Mouse (Mus musculus) heart, adult 18-20 months (tissue): ENCODE results near the gene B3galt4. TPM values are rescaled to one million over a fixed set of nuclear protein-coding genes. Genes with fewer than 3 reads are reported as not detected.
A peak's percentile ranks its signal among the peaks of the same experiment; 100 is the strongest.
"Not testable (repeated sequence)": the region's sequence is repeated elsewhere in the genome, so short reads cannot be mapped to it uniquely, and the experiment has no call there.

ENCODE experiments used
- DNase-seq, 2 experiments: peaks; one replicate each; pipeline ENCODE4 v3.0.0; 2021 to 2022; ENCODE audit warnings: mixed read lengths in 1 of 2
- total RNA-seq, 2 experiments: library from RNA; stranded (reverse); gene quantifications; 2 replicates each; pipeline ENCODE4 v1.2.3; 2021

The B3galt4 gene
- total RNA-seq, 2 experiments from 2014 or later, result 1.3 to 1.8 TPM

DNA sequence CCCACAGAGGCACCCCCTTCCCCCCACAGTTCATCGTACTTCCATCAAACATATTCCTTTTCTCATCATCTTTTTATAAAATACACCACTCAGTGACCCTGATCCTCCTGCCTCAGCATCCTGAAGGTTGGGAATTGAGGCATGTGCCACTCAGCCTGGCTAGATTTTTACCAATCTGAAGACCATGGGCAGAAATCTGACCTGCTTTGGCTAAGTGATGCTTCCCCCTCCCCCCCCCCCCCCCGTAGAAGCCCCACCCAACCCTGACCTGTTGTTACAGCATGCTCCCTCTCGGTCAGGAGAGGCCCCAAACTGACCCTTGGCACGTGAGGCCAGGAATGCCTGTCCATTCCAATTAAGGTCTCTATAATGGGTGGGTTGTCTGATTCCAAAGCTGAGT, 46.5 kb downstream of the B3galt4 start, which contains the start of gene Platr17:
Gene Platr17 (plus strand): TSS at position 301 of the 400 bp plus-strand sequence.
- not testable (repeated sequence) for DNase-seq

- not testable (repeated sequence) for DNase-seq
Measured at GRCm38 (mm10) chr17:33903911-33904651, 47.2 kb downstream of the B3galt4 start.

DNA sequence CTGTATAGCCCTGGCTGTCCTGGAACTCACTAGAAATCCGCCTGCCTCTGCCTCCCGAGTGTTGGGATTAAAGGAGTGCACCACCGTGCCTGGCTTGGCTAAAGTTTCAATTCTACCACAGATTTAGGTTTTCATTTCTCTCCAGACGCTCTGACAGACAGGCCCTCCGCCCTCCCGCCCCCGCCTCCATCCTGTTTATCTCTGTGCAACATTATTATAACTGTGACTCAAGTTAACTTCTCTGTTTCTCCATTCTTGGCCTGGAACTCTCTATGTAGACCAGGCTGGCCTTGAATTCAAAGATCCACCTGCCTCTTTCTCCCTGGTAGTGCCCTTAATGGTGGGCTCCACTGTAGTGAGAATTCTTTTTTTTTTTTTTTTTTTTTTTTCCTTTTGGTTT, 48.8 kb downstream of the B3galt4 start:
- DNase-seq, result peak in 1 of 2 experiments; percentile 14

DNA sequence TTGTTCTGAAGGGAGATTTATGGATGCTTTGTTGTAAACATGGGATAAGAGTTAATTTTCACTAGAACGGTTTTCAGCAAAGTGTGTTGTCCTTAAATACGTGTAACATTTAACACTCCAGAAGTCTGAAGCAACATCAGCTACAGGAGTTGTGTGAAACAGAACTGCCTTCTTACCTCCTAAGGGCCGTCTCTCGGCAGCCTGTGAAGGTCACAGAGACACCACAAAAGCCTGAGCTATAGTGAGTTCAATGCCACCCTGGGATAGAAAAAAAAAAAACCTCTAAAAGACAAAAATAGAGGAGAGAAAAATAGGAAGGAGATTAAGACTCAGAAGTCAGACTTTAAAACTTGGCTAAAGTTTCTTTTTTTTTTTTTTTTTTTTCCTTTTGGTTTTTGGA, 49.2 kb downstream of the B3galt4 start:
- no peak for DNase-seq

- DNase-seq, result no peak
Measured at GRCm38 (mm10) chr17:33901653-33902052, 49.6 kb downstream of the B3galt4 start.

DNA sequence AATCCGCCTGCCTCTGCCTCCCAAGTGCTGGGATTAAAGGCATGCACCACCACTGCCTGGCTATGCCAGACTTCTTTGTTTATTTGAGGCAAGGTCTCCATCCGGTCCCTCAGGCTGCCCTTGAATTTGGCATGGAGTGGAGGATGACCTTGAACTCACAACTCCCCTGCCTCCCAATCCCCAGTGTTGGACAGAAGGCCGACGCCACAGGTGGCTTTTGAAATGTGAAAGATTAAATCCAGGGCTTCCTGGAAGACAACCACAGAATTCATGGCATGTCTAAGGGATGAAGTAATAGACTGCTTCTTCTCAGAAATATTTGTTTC, 50.3 kb downstream of the B3galt4 start:
- DNase-seq, result no peak

DNA sequence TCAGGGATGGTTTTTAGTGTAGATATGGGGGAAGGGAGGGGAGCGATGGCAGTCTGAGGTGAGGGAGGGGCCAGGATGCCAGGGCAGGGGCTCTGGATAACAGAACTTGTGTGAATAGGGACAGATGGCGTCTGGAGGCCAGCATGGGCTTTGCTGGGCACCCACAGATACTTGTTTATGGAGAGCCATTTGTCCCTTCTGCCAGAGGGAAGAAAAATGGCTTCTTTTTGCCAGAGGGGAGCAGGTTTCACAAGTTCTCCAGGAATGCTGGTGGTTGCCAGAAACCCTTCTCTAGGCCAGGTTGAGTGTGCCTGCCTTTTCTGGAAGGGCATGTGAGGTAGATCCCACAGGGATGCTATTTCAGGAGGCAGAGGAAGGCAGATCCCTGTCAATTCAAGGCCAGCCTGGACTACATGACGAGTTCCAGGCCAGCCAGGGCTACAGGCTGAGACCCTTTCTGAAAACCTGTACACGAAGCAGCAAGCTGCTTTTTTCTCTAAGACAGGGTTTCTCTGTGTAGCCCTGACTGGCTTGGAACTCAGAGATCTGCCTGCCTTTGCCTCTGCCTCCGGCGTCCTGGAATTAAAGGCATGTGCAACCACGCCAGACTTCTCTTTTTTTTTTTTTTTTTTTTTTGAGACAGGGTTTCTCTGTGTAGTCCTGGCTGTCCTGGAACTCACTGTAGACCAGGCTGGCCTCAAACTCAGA, 50.9 kb downstream of the B3galt4 start:
- DNase-seq, result no peak

Other genes starting within 250 kb of the B3galt4 start
- 100 to 1,000 TPM; 131 to 133 TPM for gene March2, start 232.8 kb downstream of the B3galt4 start, total RNA-seq
- gene Rab11b, start 191.0 kb downstream of the B3galt4 start, total RNA-seq, result 100 to 1,000 TPM; 202 to 251 TPM
- gene Angptl4, start 169.7 kb downstream of the B3galt4 start, total RNA-seq, result 10 to 100 TPM in 1 of 2 experiments, 1 to 10 TPM in 1; 5.5 to 12.2 TPM
- 10 to 100 TPM; 49.0 to 64.9 TPM for gene Kank3, start 141.0 kb downstream of the B3galt4 start, total RNA-seq
- 100 to 1,000 TPM; 702 to 791 TPM for gene Rps28, start 126.9 kb downstream of the B3galt4 start, total RNA-seq
- gene Ndufa7, start 126.9 kb downstream of the B3galt4 start, total RNA-seq, result 100 to 1,000 TPM; 645 to 655 TPM
- gene Cd320, start 108.4 kb downstream of the B3galt4 start, total RNA-seq, result 10 to 100 TPM; 31.8 to 34.9 TPM
- not detected for gene Gm7029, start 77.7 kb downstream of the B3galt4 start, total RNA-seq
- gene Kifc1, start 60.8 kb downstream of the B3galt4 start, total RNA-seq, result 1 to 10 TPM in 1 of 2 experiments, under 1 TPM in 1; 0.80 to 1.4 TPM
- gene Platr17, start 46.4 kb downstream of the B3galt4 start, total RNA-seq, result not detected
- 10 to 100 TPM; 12.3 to 20.7 TPM for gene Daxx, start 42.1 kb downstream of the B3galt4 start, total RNA-seq
- 100 to 1,000 TPM; 111 to 115 TPM for gene Tapbp, start 35.6 kb downstream of the B3galt4 start, total RNA-seq
- gene Zbtb22, start 35.6 kb downstream of the B3galt4 start, total RNA-seq, result 10 to 100 TPM; 15.6 to 16.6 TPM
- gene Rgl2, start 21.9 kb downstream of the B3galt4 start, total RNA-seq, result 10 to 100 TPM; 30.9 to 31.8 TPM
- 10 to 100 TPM; 69.9 to 76.1 TPM for gene Pfdn6, start 11.1 kb downstream of the B3galt4 start, total RNA-seq
- gene Wdr46, start 10.8 kb downstream of the B3galt4 start, total RNA-seq, result 10 to 100 TPM; 10.3 to 10.9 TPM
- gene Vps52, start 4.3 kb upstream of the B3galt4 start, total RNA-seq, result 10 to 100 TPM; 36.8 to 39.7 TPM
- 100 to 1,000 TPM; 419 to 435 TPM for gene Rps18, start 4.5 kb upstream of the B3galt4 start, total RNA-seq
- 100 to 1,000 TPM; 204 to 337 TPM for gene H2-K1, start 48.9 kb upstream of the B3galt4 start, total RNA-seq
- gene Ring1, start 73.2 kb upstream of the B3galt4 start, total RNA-seq, result 10 to 100 TPM; 13.2 to 16.9 TPM
- gene H2-Ke6, start 76.6 kb upstream of the B3galt4 start, total RNA-seq, result 100 to 1,000 TPM; 131 to 137 TPM
- 10 to 100 TPM; 66.3 to 67.0 TPM for gene Slc39a7, start 80.2 kb upstream of the B3galt4 start, total RNA-seq
- 10 to 100 TPM; 42.3 to 45.4 TPM for gene Rxrb, start 80.3 kb upstream of the B3galt4 start, total RNA-seq
- gene Col11a2, start 87.9 kb upstream of the B3galt4 start, total RNA-seq, result 1 to 10 TPM in 1 of 2 experiments, under 1 TPM in 1; 0.55 to 1.7 TPM
- 1 to 10 TPM in 1 of 2 experiments, not detected in 1; 1.6 TPM for gene H2-Oa, start 140.9 kb upstream of the B3galt4 start, total RNA-seq
- gene H2-DMa, start 168.1 kb upstream of the B3galt4 start, total RNA-seq, result 1 to 10 TPM; 5.9 to 7.2 TPM
- 10 to 100 TPM; 64.5 to 79.0 TPM for gene Brd2, start 171.1 kb upstream of the B3galt4 start, total RNA-seq
- 1 to 10 TPM; 2.0 to 7.5 TPM for gene H2-DMb2, start 191.8 kb upstream of the B3galt4 start, total RNA-seq
- 1 to 10 TPM; 3.0 to 3.9 TPM for gene H2-DMb1, start 201.6 kb upstream of the B3galt4 start, total RNA-seq
- 10 to 100 TPM in 1 of 2 experiments, 1 to 10 TPM in 1; 5.7 to 11.4 TPM for gene Tap1, start 236.1 kb upstream of the B3galt4 start, total RNA-seq
- 10 to 100 TPM; 13.1 to 25.3 TPM for gene Psmb9, start 236.3 kb upstream of the B3galt4 start, total RNA-seq
- 10 to 100 TPM; 19.5 to 34.4 TPM for gene Psmb8, start 246.2 kb upstream of the B3galt4 start, total RNA-seq